Mouse (Mus musculus) liver, adult 2 months (tissue): Measurements from ENCODE around the gene Rhog. TPM values are rescaled to one million over a fixed set of nuclear protein-coding genes. Genes with fewer than 3 reads are reported as not detected.

Source experiments
- DNase-seq: peaks from one replicate; pipeline ENCODE4 v3.0.0-alpha.2; 2011; ENCODE audit warnings: low read depth, low spot score; ENCODE audit errors: extremely low read depth
- H3K27ac ChIP-seq: fragments of 200-500 bp; replicated peaks from 2 replicates; pipeline ENCODE4 v1.5.1; 2012; ENCODE audit warnings: low read depth, mild to moderate bottlenecking, control low read depth, inconsistent platforms, low read length; ENCODE audit not compliant: insufficient read depth
- H3K27me3 ChIP-seq: fragments of 200-500 bp; 2 replicates; pipeline ENCODE4 v1.6.1; 2012; ENCODE audit warnings: mild to moderate bottlenecking, moderate library complexity, low read length, inconsistent platforms; ENCODE audit not compliant: control insufficient read depth, insufficient read depth
- H3K36me3 ChIP-seq: fragments of 200-500 bp; 2 replicates; pipeline ENCODE4 v1.6.1; 2012; ENCODE audit warnings: low read length, inconsistent platforms; ENCODE audit not compliant: control insufficient read depth, insufficient read depth
- H3K4me1 ChIP-seq: fragments of 200-500 bp; 2 replicates; pipeline ENCODE4 v1.6.1; 2011; ENCODE audit warnings: low read length; ENCODE audit not compliant: control insufficient read depth, insufficient read depth
- H3K4me3 ChIP-seq: fragments of 200-500 bp; 2 replicates; pipeline ENCODE4 v1.5.1; 2011; ENCODE audit warnings: low read depth, mild to moderate bottlenecking, control low read depth, low read length, moderate library complexity; ENCODE audit not compliant: insufficient read depth
- H3K79me2 ChIP-seq: fragments of 200-500 bp; 2 replicates; pipeline ENCODE4 v1.6.1; 2012; ENCODE audit warnings: inconsistent platforms, mild to moderate bottlenecking, low read length, moderate library complexity; ENCODE audit not compliant: control insufficient read depth, insufficient read depth
- H3K9ac ChIP-seq: fragments of 200-500 bp; 2 replicates; pipeline ENCODE4 v1.6.1; 2012; ENCODE audit warnings: low read depth, mild to moderate bottlenecking, control low read depth, inconsistent platforms, low read length
- CTCF ChIP-seq: fragments of 200-500 bp; IDR thresholded peaks from 2 replicates; pipeline ENCODE4 v1.5.1; 2011; ENCODE audit warnings: low read depth, low read length, control low read depth
- POLR2A ChIP-seq: fragments of 200-500 bp; IDR thresholded peaks from 2 replicates; pipeline ENCODE4 v1.6.1; 2011; ENCODE audit warnings: low read length, control low read depth; ENCODE audit not compliant: insufficient read depth; ENCODE audit errors: extremely low read depth
- WGBS: fragments of 180-500 bp; shearing (Covaris S2); methylation state at CpG from one replicate; pipeline ENCODE4 v1.1.7; 2018; 5-methylcytosine and 5-hydroxymethylcytosine counted together
- polyA plus RNA-seq: library from polyadenylated mRNA; depleted of rRNA; stranded (reverse); fragments of >200 nt; gene quantifications from 2 replicates; pipeline ENCODE4 v1.2.3, GENCODE M21; 2012
- total RNA-seq: library from RNA; depleted of rRNA; stranded (reverse); fragments of >200 nt; gene quantifications from 2 replicates; pipeline ENCODE4 v1.2.3, GENCODE M21; 2014

Gene Rhog
- total and polyA plus RNA-seq, 2 experiments: 3.9 to 26.3 TPM

DNA sequence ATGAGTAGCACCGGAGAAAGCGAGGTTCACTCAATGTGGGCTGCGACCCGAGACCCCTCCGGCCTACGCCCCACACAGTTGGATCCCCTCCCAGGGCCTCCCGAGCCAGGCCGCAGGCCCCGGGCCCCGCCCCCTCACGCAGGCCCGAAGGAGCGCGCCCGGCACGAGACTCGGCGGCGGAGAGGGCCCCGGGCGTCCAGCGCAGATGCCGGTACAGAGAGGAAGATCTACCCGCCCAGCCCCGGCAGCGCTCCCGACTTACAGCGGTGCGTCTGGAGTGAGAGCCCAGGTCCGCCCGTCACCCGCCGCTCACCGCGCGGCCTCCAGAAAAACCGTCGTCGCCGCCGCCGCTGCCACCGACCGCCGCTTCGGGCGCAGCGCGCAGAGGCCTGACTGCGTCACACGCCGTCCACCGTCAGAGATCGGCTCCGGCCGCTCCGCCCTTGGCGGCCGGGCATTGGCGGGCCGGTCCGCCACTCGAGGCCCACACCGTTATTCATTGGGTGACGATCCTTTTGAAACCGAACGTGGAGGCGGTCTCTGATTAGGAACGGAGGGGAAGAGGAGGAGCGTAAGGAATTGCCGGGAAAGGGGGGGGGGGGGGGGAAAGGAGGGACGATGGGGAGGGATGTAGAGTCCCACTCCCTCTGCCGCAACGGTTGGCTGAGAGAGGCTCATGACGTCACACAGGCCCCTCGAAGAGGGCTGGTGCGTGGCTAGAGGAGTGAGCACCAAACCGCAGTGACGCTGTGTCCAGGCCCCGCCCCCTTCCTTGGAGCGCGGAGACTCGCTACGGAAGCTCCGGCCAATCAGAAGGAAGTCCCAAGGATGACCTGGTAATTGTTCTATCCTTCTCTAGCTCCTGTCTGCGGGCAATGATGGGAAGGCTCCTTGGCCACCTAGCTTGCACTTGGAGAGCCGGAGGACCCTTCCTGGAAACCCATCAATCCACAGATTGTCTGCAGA lies 45.8 kb downstream of the Rhog start, which contains the start of the genes Nup98 and Pgap2:
TSS of gene Nup98 (minus strand) at position 421 of the 966 bp plus-strand sequence.
TSS of gene Pgap2 (plus strand) at position 453 of the 966 bp plus-strand sequence.
- no peaks in the 10 kb centered on the region for H3K27me3 ChIP-seq
- TF ChIP-seq CTCF (no peak), POLR2A (peak; percentile 73; the same call in 1 of the 2 replicates)
- no peaks in the 10 kb centered on the region for H3K36me3 ChIP-seq
- WGBS: 1% methylated on average over 84 of the region's 87 CpGs
- H3K4me1 ChIP-seq: peaks cover 15% of the 10 kb centered on the region
- peaks cover 15% of the 10 kb centered on the region for H3K79me2 ChIP-seq
- peak; percentile 89 for DNase-seq
- H3K9ac ChIP-seq: peak within 1 kb of the TSS; percentile 97
- peak within 1 kb of the TSS; percentile 94 for H3K27ac ChIP-seq
- peak within 1 kb of the TSS; percentile 99 for H3K4me3 ChIP-seq

DNA sequence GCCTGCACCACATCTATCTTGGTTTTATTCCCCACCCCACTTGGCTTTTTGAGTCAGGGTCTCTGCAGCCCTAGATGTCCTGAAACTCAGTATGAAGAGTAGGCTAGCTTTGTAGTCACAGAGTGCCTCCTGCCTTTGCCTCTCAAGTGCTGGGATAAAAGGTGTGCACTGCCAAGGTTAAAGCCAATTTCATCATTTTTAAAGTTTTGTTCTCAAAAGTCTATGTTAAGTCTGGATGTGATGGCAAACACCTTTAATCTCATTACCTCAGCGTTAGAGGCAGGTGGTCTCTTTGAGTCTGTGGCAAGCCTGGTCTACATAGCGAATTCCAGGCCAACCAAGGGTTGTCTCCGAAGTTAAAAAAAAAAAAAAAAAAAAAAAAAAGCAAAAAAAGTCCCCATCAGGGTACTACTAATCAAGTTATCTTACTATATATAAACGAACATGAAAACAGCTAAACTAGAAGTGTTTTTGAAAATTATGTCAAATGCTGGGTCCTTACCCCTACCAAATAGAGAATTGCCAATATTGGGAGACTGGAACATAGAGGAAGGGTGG lies 47.0 kb downstream of the Rhog start:
- TF ChIP-seq CTCF (no peak), POLR2A (no peak)
- DNase-seq: no peak
- Histone ChIP-seq H3K9ac (peak overlapping the region; percentile 30; the same call in 1 of the 2 replicates), H3K4me3 (peak overlapping the region; percentile 99; the same call in 1 of the 2 replicates), H3K27ac (no peak overlapping the region), H3K79me2 (peaks cover 24% of the 10 kb centered on the region), H3K4me1 (peaks cover 23% of the 10 kb centered on the region), H3K27me3 (no peaks in the 10 kb centered on the region), H3K36me3 (no peaks in the 10 kb centered on the region)
- 26% methylated on average over 4 of the region's 4 CpGs for WGBS

DNA sequence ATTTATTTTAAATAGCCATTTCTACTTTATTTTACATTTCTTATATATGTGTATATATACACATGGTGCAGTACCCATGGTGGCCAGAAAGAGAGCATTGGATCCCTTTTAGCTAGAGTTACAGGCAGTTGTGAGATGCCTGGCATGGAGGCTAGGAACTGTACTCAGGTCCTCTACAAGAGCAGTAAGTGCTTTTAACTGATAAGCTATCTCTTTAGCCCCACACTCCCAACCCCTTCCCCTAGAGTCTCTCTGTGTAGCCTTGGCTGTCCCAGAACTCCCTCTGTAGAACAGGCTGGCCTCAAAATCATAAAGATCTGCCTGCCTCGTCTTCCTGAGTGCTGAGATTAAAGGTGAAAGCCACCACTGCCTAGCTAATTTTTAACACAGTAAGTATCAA lies 50.2 kb downstream of the Rhog start:
- Histone ChIP-seq H3K4me1 (peaks cover 25% of the 10 kb centered on the region), H3K27me3 (no peaks in the 10 kb centered on the region), H3K9ac (no peak overlapping the region), H3K36me3 (no peaks in the 10 kb centered on the region), H3K79me2 (peaks cover 42% of the 10 kb centered on the region), H3K4me3 (no peak overlapping the region), H3K27ac (peak overlapping the region; percentile 65)
- no peak for TF ChIP-seq POLR2A
- no peak for TF ChIP-seq CTCF
- no peak for DNase-seq
- 6% methylated on average over 1 of the region's 1 CpGs for WGBS

DNA sequence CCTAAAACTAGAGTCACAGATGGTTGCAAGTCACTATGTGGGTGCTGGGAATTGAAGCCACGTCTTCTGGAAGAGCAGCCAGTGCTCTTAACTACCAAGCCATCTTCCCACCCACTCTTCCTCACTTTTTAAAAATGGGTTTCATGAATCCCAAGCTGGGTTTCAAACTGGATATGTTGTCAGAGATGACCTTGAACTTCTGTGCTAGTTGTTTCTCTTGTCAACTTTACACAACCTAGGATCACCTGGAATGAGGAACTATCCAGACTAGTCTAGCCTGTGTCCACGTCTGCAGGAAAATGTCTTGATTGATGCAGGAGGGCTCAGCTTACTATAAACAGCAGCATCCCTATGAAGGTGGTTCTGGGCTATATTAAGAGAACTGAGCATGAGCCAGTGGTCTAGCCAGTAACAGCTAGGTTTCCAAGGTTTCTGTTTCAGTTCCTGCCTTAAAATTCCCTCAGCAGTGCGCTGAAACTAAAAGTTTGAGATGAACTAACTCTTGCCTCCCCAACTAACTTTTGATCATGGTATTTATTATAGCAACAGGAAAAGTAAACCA lies 51.5 kb downstream of the Rhog start:
- Histone ChIP-seq H3K27me3 (no peaks in the 10 kb centered on the region), H3K4me3 (no peak overlapping the region), H3K27ac (peak overlapping the region; percentile 3), H3K36me3 (no peaks in the 10 kb centered on the region), H3K79me2 (peaks cover 43% of the 10 kb centered on the region), H3K4me1 (peaks cover 29% of the 10 kb centered on the region), H3K9ac (no peak overlapping the region)
- TF ChIP-seq CTCF (no peak), POLR2A (no peak)
- DNase-seq: peak; percentile 57
- 39% methylated on average over 3 of the region's 3 CpGs for WGBS

DNA sequence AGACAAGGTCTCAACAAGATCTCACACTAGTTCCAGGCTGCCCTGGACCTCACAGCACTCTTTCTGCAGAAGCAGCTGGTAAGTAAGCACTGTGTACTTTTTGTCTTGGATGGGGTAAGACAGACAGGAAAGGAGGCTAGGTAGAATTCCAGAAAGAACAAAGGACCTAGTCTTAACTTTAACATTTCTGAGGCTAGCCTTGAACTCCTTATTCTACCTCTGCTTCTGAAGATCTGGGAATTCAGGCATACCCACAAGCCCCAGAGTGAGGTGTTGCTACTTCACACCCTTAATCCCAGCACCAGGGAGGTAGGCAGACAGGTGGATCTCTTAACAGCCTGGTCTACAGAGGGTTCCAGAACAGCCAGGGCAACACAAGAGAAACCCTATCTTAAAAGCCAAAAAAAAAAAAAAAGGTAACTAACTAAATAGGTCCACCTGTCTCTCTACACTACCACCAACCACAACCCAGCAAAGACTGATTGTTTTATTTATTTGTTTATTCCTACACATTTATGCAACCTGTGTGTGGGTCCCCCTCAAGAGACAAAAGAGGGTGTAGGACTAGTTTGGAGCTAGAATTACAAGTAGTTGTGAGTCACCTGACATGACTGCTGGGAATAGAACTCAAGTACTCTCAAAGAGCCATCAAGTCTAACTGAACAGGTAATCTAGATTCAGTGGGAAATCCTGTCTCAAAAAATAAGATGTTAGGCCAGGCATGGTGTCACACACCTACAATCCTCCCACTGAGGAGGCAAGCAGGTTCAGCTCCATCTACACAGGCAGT lies 54.7 kb downstream of the Rhog start:
- no peak overlapping the region for H3K27ac ChIP-seq
- H3K4me1 ChIP-seq: peaks cover 24% of the 10 kb centered on the region
- H3K27me3 ChIP-seq: no peaks in the 10 kb centered on the region
- TF ChIP-seq CTCF (no peak), POLR2A (no peak)
- H3K36me3 ChIP-seq: no peaks in the 10 kb centered on the region
- no peak overlapping the region for H3K4me3 ChIP-seq
- no peak overlapping the region for H3K9ac ChIP-seq
- H3K79me2 ChIP-seq: peaks cover 40% of the 10 kb centered on the region
- no peak for DNase-seq
